Mouse (Mus musculus) lung, embryonic 16.5 days (tissue): ENCODE results near the gene Rcn1. TPM values are rescaled to one million over a fixed set of nuclear protein-coding genes. Genes with fewer than 3 reads are reported as not detected.

Experiments used
- ATAC-seq: fragments of 200-750 bp; cut with Nextera tagmentation; 2 replicates; pipeline ENCODE4 v1.8.0; 2017; ENCODE audit warnings: low read depth, mild to moderate bottlenecking, moderate library complexity
- H3K27ac ChIP-seq: fragments of 300-500 bp; sonication (generic); 2 replicates; pipeline ENCODE4 v1.5.1; 2014; ENCODE audit warnings: mild to moderate bottlenecking, control low read depth, low read length
- H3K27me3 ChIP-seq: fragments of 300-500 bp; sonication (generic); 2 replicates; pipeline ENCODE4 v1.6.1; 2014; ENCODE audit warnings: low read depth, low read length, mixed read lengths; ENCODE audit not compliant: control insufficient read depth, insufficient read depth
- H3K36me3 ChIP-seq: fragments of 300-500 bp; sonication (generic); 2 replicates; pipeline ENCODE4 v1.6.1; 2014; ENCODE audit warnings: low read length; ENCODE audit not compliant: control insufficient read depth, insufficient read depth
- H3K4me1 ChIP-seq: fragments of 300-500 bp; sonication (generic); replicated peaks from 2 replicates; pipeline ENCODE4 v1.6.1; 2014; ENCODE audit warnings: low read length, mixed read lengths; ENCODE audit not compliant: control insufficient read depth, insufficient read depth
- H3K4me2 ChIP-seq: fragments of 300-500 bp; sonication (generic); 2 replicates; pipeline ENCODE4 v1.6.1; 2014; ENCODE audit warnings: low read depth, low read length, control low read depth
- H3K4me3 ChIP-seq: fragments of 300-500 bp; sonication (generic); 2 replicates; pipeline ENCODE4 v1.5.1; 2014; ENCODE audit warnings: mild to moderate bottlenecking, low read length, control low read depth
- H3K9ac ChIP-seq: fragments of 300-500 bp; sonication (generic); 2 replicates; pipeline ENCODE4 v1.6.1; 2014; ENCODE audit warnings: low read length, control low read depth
- H3K9me3 ChIP-seq: fragments of 300-500 bp; sonication (generic); 2 replicates; pipeline ENCODE4 v1.6.1; 2016; ENCODE audit warnings: low read length; ENCODE audit not compliant: control insufficient read depth
- WGBS: fragments of 180-500 bp; shearing (Covaris S2); extraction: QIAGEN DNeasy Blood & Tissue Kit; methylation state at CpG from one replicate; pipeline ENCODE4 v1.1.7; 2014; 5-methylcytosine and 5-hydroxymethylcytosine counted together
- polyA plus RNA-seq: library from polyadenylated mRNA; unstranded; fragments of >200 nt; fragmentation: Nextera tagmentation; extraction: Ambion mirVana; gene quantifications from 2 replicates; pipeline ENCODE4 v1.2.1, GENCODE M21; 2015

The Rcn1 gene
- polyA plus RNA-seq, 1 experiment from 2014 or later = 134 TPM

DNA sequence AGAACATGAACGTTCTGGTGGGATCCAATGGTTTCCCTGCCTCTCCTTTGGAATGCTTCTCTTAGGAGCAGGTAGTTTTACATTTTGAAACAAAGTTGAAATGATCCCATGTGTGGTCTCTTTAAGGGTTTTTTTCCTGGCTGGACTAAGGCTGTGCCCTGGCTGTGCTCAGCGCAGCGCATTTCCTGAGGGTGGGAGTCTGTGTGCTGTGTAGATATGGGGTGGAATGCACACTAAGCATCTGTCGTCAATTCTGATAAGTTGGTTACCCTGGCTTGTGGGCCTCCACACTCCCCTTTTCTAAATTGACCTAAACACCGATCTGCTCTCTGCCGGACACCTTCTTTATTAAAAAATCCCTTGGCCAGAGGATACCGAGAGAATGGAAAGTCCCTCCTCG is 28.3 kb upstream of the Rcn1 start:
- no peaks in the 10 kb centered on the region for H3K9me3 ChIP-seq
- no peak overlapping the region for H3K9ac ChIP-seq
- no peak for ATAC-seq
- no peak overlapping the region for H3K4me2 ChIP-seq
- no peak overlapping the region for H3K27ac ChIP-seq
- no peaks in the 10 kb centered on the region; the same call in 1 of the 2 replicates for H3K27me3 ChIP-seq
- no peaks in the 10 kb centered on the region for H3K36me3 ChIP-seq
- no peaks in the 10 kb centered on the region for H3K4me1 ChIP-seq
- WGBS = 56% methylated on average over 8 of the region's 8 CpGs
- H3K4me3 ChIP-seq = no peak overlapping the region

DNA sequence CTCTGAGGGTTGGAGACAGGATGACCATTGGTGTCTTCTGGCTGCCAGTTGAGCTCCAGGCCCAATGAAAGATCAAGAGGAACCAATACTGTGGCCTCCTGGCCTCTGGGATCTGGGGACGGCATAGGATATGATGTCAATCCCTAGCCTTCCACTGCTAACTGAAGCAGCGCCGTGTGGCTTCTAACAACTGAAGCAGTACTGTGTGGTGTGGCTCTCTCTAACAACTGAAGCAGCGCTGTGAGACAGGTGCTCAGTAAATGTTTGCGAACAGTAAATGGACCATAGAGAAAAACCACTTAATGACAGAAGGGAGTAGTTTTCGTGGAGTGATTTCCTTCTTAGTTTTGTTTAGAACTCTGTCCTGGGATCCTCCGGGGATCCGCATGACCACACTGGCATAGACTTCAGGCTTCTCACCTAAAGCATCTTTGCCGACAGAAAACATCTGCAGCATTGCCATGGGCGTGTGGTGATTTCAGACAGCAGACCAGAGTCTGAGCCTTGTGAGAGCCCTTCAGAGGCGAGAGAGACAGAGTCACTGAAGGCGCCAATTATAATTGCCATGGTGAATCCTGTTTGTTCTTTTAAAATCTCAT is 19.6 kb upstream of the Rcn1 start:
- 66% methylated on average over 12 of the region's 12 CpGs for whole genome bisulfite sequencing
- Histone ChIP-seq H3K4me2 (no peak overlapping the region), H3K9me3 (no peaks in the 10 kb centered on the region), H3K4me1 (0 out of 2 replicates have a peak, but pooled peaks cover 2% of the 10 kb centered on the region), H3K4me3 (no peak overlapping the region), H3K27me3 (no peaks in the 10 kb centered on the region), H3K9ac (no peak overlapping the region), H3K27ac (no peak overlapping the region), H3K36me3 (no peaks in the 10 kb centered on the region)
- ATAC-seq = no peak

DNA sequence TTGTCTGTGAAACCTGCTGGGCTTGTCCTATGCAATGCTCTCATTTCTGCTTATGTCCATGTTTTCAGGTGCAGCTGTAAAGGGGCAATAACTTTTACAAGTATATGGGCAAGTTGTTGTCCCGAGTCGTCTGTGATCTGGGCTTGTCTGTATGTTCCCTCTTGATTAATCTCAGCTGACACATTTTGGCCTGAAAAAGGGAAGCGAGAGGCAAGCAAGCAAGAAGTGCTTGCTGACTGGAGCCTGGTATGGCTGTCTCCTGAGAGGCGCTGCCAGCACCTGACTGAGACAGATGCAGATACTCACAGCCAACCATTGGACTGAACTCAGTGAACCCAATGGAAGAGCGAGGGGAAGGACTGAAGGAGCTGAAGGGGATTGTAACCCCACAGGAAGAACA is 18.5 kb upstream of the Rcn1 start:
- no peaks in the 10 kb centered on the region for H3K9me3 ChIP-seq
- no peak overlapping the region for H3K27ac ChIP-seq
- H3K27me3 ChIP-seq = no peaks in the 10 kb centered on the region
- no peak overlapping the region for H3K9ac ChIP-seq
- H3K4me1 ChIP-seq = 0 out of 2 replicates have a peak, but pooled peaks cover 2% of the 10 kb centered on the region
- no peak for ATAC-seq
- no peak overlapping the region for H3K4me2 ChIP-seq
- H3K4me3 ChIP-seq = no peak overlapping the region
- H3K36me3 ChIP-seq = no peaks in the 10 kb centered on the region
- 58% methylated on average over 5 of the region's 5 CpGs for WGBS

DNA sequence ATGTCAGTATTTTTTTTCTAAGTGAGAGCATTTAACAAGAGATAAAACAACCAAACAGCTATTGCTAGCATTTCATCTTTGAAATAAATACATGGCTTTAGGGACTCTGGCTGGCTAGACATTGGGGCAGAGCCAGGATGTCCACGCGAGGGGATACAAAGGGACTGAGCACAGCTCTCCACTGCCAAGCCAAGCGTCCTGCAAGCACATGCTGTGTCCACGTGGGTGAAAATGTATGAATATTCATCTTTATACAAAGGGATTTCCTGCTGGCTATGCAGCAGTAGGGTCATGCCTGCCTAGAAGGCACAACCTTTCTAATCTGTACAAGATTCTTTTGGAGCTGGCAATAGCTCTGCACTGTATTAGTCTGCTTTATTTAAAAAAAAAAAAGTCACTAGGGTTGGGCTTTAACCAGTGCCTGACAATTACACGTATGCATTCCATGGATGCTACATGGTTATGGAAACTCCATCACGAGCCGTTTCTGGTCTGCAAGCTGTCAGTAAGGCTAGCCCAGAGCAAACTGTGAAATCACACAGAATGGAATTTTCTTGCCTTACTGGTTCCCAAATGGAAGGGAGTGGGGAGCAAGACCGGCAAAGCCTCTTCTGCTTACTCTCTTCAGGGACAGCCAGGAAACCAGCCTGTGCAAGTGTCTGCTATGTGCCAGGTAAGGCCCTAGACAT is 17.7 kb upstream of the Rcn1 start:
- H3K9ac ChIP-seq = no peak overlapping the region
- no peak for ATAC-seq
- 0 out of 2 replicates have a peak, but pooled peaks cover 2% of the 10 kb centered on the region for H3K4me1 ChIP-seq
- H3K27me3 ChIP-seq = no peaks in the 10 kb centered on the region
- no peak overlapping the region for H3K27ac ChIP-seq
- no peak overlapping the region for H3K4me2 ChIP-seq
- H3K36me3 ChIP-seq = no peaks in the 10 kb centered on the region
- WGBS = 40% methylated on average over 8 of the region's 8 CpGs
- H3K4me3 ChIP-seq = no peak overlapping the region
- no peaks in the 10 kb centered on the region for H3K9me3 ChIP-seq

DNA sequence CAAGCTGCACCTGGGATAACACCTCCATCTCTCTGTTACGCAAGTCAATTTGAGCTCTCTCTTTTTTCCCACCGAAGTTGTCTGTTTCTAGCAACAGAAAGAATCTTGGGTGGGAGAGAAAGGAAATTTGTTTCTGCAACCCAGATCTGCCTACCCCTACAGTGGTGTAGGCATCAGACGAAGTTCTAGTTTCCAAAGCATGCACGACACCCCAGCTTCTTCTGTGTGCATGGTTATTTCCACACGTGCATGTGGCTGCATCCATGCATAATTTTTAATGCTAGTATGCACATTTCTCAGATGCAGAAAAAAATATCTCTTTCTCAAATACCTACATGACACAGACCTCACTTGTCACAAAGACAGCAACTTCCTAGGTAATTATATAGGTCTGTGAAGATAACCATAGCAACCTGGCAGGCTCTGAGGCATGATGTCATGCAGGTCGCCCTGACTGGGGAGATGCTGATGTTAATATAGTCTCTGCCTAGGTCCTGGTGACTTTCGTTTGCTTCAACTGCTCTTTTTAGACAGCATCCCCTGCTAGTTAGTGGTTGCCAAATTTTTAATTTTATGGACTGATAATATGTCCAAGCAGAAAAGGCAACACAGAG is 17.0 kb upstream of the Rcn1 start:
- no peak for ATAC-seq
- no peaks in the 10 kb centered on the region for H3K9me3 ChIP-seq
- H3K4me1 ChIP-seq = 0 out of 2 replicates have a peak, but pooled peaks cover 2% of the 10 kb centered on the region
- H3K27ac ChIP-seq = no peak overlapping the region
- H3K4me3 ChIP-seq = no peak overlapping the region
- H3K27me3 ChIP-seq = no peaks in the 10 kb centered on the region
- no peaks in the 10 kb centered on the region for H3K36me3 ChIP-seq
- H3K9ac ChIP-seq = no peak overlapping the region
- WGBS = 59% methylated on average over 7 of the region's 7 CpGs
- no peak overlapping the region for H3K4me2 ChIP-seq

DNA sequence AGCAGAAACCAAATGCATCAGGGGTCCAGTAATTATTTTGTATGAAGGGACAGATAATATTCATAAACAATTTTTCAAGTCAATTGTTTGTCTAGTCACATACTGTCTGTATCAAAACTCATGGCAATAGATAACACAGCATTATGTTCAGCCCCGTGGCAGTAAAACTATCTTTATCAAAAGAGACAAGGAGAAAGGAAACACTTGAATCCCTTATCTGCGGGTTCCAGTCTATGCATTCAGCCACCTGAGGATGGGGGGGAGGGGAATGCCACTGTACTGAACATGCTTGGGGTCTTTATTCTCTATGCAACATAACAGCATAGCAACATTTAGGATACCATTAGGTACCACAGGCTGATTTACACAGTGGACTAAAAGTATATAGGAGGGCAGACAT is 15.2 kb upstream of the Rcn1 start:
- Histone ChIP-seq H3K4me1 (0 out of 2 replicates have a peak, but pooled peaks cover 2% of the 10 kb centered on the region), H3K27ac (no peak overlapping the region), H3K27me3 (no peaks in the 10 kb centered on the region), H3K9ac (no peak overlapping the region), H3K4me3 (no peak overlapping the region), H3K9me3 (no peaks in the 10 kb centered on the region), H3K36me3 (no peaks in the 10 kb centered on the region), H3K4me2 (no peak overlapping the region)
- no peak for ATAC-seq
- WGBS = 41% methylated on average over 2 of the region's 2 CpGs

DNA sequence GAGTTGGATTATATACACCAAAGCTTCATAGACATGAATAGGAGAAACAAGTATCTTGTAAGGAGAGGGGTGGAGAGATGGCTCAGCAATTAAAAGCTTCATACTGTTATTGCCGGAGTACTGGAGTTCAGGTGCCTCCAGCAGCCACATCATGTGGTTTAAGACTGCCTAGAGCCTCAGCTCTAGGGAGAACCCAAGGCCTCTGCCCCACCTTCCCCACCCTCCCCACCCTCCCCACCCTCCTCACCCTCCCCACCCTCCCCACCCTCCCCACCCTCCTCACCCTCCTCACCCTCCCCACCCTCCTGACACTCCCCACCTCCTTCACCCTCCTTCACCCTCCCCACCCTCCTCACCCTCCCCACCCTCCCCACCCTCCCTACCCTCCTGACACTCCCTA is 10.1 kb upstream of the Rcn1 start:
- ATAC-seq = no peak
- 86% methylated on average over 1 of the region's 1 CpGs for WGBS
- Histone ChIP-seq H3K27me3 (no peaks in the 10 kb centered on the region), H3K27ac (no peak overlapping the region), H3K4me1 (no peaks in the 10 kb centered on the region), H3K9ac (no peak overlapping the region), H3K9me3 (no peaks in the 10 kb centered on the region), H3K4me3 (no peak overlapping the region), H3K4me2 (no peak overlapping the region), H3K36me3 (no peaks in the 10 kb centered on the region)

DNA sequence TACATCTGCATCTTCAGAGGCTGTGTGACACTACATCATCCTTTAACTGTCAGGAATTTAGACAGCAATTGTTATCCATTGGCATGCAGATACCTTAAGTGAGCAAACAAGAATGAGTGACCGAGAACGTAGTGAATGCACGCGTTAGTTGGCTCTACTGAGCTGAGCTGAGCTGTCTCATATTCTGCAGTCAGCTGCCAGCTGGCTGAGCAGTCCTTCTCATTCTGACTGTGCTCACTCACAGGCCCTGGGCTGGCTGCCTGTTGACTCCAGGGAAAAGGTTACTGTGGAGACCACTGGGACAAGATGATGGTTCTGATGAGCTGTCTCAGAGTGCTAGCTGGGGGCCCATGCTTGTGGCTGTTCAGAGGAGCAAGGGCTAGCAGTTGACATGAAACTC is 9.4 kb upstream of the Rcn1 start:
- no peaks in the 10 kb centered on the region for H3K27me3 ChIP-seq
- H3K27ac ChIP-seq = peak overlapping the region; percentile 37; the same call in 1 of the 2 replicates
- H3K4me2 ChIP-seq = no peak overlapping the region
- H3K4me3 ChIP-seq = no peak overlapping the region
- ATAC-seq = peak; percentile 84
- H3K36me3 ChIP-seq = no peaks in the 10 kb centered on the region
- WGBS = 35% methylated on average over 4 of the region's 4 CpGs
- H3K4me1 ChIP-seq = no peaks in the 10 kb centered on the region
- no peaks in the 10 kb centered on the region for H3K9me3 ChIP-seq
- H3K9ac ChIP-seq = no peak overlapping the region

DNA sequence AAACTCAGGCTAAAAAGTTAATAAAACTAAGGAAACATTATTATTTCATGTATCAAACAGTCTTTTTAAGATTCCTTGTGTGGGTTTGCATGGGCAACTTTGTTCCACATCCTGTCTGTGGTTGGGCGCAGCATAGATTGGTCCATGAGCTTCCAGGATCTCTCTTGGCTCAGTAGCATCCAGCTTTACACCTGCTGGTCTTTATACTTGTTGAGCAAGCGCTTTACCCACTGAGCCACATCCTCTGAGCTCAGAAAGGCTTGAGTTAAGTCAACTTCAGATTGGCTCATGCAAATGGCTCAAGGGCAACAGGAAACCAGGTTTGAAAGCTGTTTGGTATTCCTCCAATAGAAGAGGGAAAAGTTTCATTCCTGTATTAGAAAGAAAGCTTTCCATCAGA is 3.1 kb upstream of the Rcn1 start:
- no peaks in the 10 kb centered on the region for H3K27me3 ChIP-seq
- no peak for ATAC-seq
- no peaks in the 10 kb centered on the region for H3K9me3 ChIP-seq
- 85% methylated on average over 2 of the region's 2 CpGs for WGBS
- no peak overlapping the region for H3K4me2 ChIP-seq
- H3K4me1 ChIP-seq = peaks cover 16% of the 10 kb centered on the region
- H3K4me3 ChIP-seq = no peak overlapping the region
- no peak overlapping the region for H3K27ac ChIP-seq
- H3K9ac ChIP-seq = no peak overlapping the region
- no peaks in the 10 kb centered on the region for H3K36me3 ChIP-seq
